Mouse (Mus musculus): ENCODE data around the gene AC153137.1.
"Not testable (repeated sequence)": the region's sequence is repeated elsewhere in the genome, so short reads cannot be mapped to it uniquely, and the experiment has no call there.

AC153137.1 gene

DNA sequence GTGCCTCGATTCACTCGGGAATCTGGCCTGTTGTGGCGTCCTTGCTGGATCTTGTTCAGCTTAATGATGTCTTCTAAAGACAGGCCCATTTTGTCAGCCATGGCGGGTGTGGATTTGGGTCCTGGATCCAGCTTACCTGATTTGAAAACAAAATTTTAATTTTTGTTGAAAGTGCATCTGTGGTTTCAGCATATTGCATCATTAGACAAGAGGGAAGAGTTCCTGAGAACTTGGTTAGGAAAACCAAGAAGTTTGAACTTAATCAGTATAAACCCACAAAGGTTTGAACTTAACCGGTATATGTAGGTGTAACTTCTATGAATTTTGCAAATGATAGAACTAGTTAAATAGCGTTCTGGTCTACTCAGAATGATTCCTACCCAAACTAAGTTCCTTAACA is at the start of gene AC153137.1:
TSS of gene AC153137.1 (minus strand) at position 101 of the 400 bp plus-strand sequence.
- not testable (repeated sequence) for DNase-seq (ENCODE audit: low read depth, low spot score)

DNA sequence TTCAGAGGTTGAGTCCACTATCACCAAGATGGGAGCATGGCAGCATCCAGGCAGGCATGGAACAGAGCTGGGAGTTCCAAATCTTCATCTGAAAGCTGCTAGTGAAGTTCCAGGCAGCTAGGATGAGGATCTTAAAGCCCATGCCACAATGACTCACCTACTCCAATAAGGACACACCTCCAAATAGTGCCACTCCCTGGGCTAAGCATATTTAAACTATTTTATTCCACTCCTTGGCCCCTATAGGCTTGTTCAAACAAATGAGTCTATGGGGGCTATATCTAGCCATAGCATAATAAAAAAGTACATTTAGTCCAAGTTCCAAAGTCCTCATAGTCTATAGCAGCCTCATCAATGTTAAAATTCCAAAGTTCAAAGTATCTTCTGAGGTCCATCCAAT is 45.4 kb upstream of the AC153137.1 start:
- no peak for DNase-seq (ENCODE audit: low read depth, low spot score)

DNA sequence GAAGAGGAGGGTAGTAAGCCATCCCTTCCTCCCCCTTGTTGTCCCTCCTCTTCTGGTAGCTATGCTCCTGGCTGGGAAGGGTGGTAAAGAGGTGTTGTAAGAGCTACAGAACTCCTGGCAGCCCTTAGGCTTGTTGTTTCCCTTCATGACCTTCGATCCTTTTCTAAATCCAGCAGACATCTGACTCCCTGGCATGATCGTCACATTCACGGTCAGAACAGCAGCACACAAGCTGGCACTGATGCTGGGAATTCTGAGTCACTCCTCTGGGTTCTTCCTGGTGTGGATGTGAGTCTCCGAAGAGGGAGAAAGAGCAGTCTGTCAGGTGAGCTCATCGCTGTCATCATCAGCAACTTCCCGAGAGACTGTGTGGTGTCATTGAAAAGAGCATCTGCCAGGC is 41.5 kb upstream of the AC153137.1 start:
- no peak for DNase-seq (ENCODE audit: low read depth, low spot score)

DNA sequence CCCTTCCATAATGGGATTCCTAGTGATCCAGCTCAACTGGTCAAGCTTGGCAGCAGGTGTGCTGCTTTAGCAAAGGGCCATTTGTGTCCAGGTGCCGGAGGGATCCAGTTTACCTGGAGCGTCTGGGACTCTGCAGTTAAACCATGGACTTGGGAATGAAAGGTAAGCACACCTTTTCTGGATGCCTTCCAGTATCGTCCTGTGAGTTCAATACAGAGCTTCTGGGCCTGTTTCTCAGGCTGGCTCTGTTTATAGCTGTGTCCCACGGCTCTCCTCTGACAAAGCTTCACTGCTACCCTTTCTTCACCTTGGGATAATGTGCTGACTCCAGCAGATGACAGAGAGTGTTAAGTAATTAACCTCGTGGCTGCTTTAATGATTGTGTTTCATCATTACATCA is 39.6 kb upstream of the AC153137.1 start:
- DNase-seq (ENCODE audit: low read depth, low spot score), result no peak

- DNase-seq (ENCODE audit: low read depth, low spot score), result no peak
Measured at GRCm38 (mm10) chr1:31016068-31016467, 38.3 kb upstream of the AC153137.1 start.

DNA sequence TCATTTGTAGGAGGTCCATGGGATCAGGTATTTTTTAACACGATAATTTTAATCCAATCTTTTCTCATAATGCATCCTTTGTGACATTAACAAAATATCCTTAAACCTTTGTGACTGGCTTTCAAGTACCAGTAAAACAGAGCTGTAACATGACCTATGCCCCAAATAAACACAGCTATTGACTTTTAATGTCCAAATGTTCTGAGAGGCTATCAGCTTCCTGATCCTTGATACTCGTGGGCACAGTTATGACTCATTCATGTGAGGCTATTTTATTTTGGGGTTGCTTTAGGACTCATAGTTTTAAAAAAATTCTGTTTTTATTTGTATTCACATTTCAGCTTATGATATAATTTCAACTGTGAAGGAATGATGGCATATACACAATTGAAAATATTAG is 37.5 kb upstream of the AC153137.1 start:
- DNase-seq (ENCODE audit: low read depth, low spot score), result no peak

DNA sequence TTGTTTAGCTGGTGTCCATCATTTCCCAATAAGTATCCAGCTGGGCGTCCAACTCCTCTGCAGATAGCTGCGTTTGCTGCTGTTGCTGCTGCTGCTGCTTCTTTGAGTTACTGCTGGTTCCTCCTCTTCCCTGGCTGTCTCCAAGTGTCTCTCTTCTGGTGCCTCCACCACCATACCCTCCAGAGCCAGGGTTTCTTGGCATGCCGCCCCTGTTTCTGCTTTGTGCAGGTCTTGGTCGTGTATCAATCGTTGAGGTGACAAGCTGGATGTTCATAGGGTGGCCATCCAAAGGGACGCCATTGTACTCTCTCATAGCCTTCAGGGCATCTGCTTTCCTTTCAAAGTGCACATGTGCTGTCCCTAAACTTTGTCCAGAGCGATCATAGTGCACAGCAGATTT is 529 bp downstream of the AC153137.1 start:
- not testable (repeated sequence) for DNase-seq (ENCODE audit: low read depth, low spot score)

GRCm38 (mm10) chr1:30951795-30952194 is 26.0 kb downstream of the AC153137.1 start:
- no peak for DNase-seq (ENCODE audit: low read depth, low spot score)

DNA sequence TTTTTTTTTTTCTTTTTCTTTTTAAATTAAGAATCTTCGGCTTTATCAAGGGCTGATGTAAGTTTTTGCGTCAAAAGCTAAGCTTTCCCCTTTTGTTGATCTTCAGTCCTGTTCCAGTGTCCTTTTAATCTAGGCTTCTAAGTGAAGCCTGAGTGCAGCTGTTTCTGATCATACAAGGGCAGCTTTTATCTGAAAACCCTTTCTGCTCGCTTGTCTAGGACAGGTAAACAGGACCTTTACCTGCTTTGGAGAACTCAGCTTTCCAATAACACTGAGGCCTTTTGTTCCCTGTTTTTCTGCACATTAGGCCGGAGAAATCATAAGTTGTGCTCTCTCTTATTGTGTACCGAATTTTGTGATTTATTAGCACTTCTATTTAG is 27.3 kb downstream of the AC153137.1 start:
- no peak for DNase-seq (ENCODE audit: low read depth, low spot score)

- DNase-seq (ENCODE audit: low read depth, low spot score), result peak; percentile 98
Measured at GRCm38 (mm10) chr1:30949710-30950455, 27.9 kb downstream of the AC153137.1 start.

DNA sequence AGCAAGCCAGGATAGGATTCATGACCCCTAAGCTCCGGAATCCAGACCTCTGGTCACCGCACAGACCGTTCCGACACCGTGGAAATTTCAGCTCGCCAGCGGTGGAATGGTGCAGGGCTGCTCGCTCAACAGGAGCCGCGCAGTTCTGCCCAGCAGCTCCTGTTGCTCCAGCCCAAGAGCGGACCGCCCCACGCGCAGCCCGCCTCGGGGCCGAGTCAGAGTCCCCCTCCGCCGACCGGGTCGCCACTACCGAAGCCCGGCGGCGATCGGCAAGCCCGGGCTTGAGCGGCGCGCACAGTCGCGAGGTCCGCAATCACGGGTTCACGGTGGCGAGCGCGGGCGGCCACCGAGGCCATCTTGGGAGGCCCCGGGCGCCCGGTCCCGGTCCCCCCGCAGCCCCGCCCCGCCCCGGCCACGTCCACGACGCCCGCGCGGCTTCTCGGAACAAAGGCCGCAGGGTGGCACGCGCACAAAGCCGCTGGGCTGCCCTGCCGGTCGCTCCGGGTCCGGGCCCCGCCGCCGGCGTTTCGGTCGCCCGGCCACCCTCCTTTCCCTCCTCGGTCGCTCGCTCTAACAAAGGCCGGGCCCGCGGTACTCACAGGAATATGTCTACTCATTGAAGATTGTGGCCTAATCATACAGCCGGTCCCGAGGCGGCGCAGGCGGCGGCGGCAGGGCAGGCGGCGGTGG is 28.7 kb downstream of the AC153137.1 start:
- peak; percentile 38 for DNase-seq (ENCODE audit: low read depth, low spot score)

DNA sequence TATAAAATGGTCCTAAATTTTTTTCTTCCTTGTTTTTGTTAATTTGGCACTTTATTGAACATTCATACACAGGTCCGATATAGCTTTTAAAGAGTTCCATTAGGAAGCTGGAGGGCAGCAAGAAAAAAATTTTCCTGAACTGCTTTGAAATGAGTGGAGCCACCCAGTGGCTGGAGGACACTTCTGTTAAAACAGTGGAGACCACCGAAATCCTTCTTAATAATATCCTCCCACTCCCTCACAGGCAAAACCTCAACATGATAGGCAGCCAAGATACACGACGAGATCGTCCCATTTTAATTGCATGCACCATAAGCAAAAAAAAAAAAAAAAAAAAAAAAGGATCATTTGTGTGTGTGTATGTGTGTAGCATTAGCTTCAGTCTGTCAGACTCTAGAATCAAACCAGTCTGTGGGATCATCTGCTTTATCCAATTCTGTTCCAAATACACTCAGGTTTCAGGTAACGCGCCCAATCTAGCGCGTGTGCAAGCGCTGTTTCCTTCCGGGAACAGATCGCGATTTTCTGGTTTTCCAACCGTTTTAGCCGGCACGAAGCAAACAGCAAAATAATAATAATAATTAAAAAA is 29.3 kb downstream of the AC153137.1 start:
- peak; percentile 81 for DNase-seq (ENCODE audit: low read depth, low spot score)

DNA sequence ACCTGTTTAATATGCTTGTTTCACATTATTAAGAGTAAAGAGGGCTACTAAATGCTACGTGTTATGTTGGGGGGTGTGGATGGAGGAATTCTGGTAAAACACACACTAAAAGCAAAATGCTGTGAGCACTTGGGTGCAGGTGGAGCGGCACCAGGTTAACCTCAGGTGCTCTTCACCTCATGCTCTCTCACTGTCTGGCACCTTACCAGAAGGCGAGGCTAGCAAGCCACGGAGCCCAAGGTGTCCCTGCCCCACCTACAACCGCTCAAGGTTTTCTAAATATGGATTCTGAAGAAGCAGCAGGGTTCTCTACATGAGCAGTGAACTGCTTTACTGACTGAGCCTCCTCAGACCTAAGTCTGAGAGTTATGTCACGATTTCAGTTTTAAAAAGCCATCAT is 32.6 kb downstream of the AC153137.1 start:
- DNase-seq (ENCODE audit: low read depth, low spot score), result no peak

DNA sequence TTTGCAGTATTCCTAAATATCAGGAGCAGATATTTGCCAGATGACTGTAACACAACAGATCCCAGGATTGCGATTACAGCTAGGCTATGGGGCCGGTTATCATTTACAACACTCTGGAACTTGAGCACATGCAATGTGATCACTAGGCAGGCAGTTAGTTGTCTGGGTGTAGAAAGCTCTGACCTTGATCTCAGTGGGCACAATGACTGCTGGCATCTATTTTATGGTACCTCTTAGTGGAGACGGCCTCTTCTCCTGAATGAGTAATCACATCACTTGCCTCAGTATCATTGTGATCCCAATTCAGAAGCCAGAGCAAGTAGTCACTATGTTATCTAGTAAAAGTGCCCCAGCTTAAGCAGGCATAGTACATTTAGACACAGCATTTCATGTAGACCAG is 37.2 kb downstream of the AC153137.1 start:
- no peak for DNase-seq (ENCODE audit: low read depth, low spot score)

- DNase-seq (ENCODE audit: low read depth, low spot score), result no peak
Measured at GRCm38 (mm10) chr1:30938392-30938791, 39.4 kb downstream of the AC153137.1 start.

DNA sequence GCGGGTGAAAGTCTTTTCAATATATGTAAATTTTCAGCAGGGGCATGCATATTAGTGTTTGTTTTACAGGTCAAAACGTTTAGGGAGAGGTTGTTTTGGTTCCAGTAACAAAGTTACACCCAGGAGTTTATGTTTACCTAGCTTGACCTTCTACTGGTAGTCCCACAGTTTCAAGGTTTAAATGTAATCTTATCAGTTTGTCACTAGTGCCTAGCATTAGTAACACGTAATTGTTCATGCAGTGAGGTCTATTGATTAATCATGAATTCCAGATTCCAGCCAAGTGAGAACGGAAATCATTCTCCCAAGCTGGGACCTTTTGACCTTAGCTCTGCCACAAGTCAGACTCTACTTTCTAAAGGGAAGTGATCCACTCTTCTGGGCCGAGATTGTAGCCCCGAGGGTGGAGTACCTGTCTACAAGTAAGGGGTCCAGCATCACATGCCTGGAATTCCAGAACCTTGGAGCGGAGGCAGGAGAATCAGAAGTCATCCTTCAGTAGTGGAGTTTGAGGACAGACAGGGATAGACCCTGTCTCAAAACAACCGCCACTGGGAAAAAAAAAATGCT is 40.3 kb downstream of the AC153137.1 start:
- DNase-seq (ENCODE audit: low read depth, low spot score), result peak; percentile 77

GRCm38 (mm10) chr1:30936488-30936887 is 41.3 kb downstream of the AC153137.1 start:
- DNase-seq (ENCODE audit: low read depth, low spot score), result no peak

GRCm38 (mm10) chr1:30930823-30931222 is 46.9 kb downstream of the AC153137.1 start:
- peak; percentile 73 for DNase-seq (ENCODE audit: low read depth, low spot score)

GRCm38 (mm10) chr1:30930194-30930593 is 47.6 kb downstream of the AC153137.1 start:
- DNase-seq (ENCODE audit: low read depth, low spot score), result no peak

Data from ES-CJ7 (cell line).